Mouse (Mus musculus) hindbrain, embryonic 16.5 days (tissue): ENCODE results near the gene Htr6. TPM values are rescaled to one million over a fixed set of nuclear protein-coding genes. Genes with fewer than 3 reads are reported as not detected.

ENCODE experiments used
- ATAC-seq: fragments of 200-750 bp; cut with Nextera tagmentation; 2 replicates; pipeline ENCODE4 v1.8.0; 2017; ENCODE audit warnings: moderate TSS enrichment, moderate library complexity
- H3K27ac ChIP-seq: fragments of 300-500 bp; sonication (generic); 2 replicates; pipeline ENCODE4 v1.5.1; 2014; ENCODE audit warnings: low read depth, mild to moderate bottlenecking, control low read depth, low read length, moderate library complexity
- H3K27me3 ChIP-seq: fragments of 300-500 bp; sonication (generic); replicated peaks from 2 replicates; pipeline ENCODE4 v1.6.1; 2014; ENCODE audit warnings: low read length; ENCODE audit not compliant: control insufficient read depth, insufficient read depth
- H3K36me3 ChIP-seq: fragments of 300-500 bp; sonication (generic); 2 replicates; pipeline ENCODE4 v1.6.1; 2014; ENCODE audit warnings: mild to moderate bottlenecking, low read length, moderate library complexity, mixed read lengths; ENCODE audit not compliant: control insufficient read depth, insufficient read depth
- H3K4me1 ChIP-seq: fragments of 300-500 bp; sonication (generic); 2 replicates; pipeline ENCODE4 v1.6.1; 2014; ENCODE audit warnings: low read depth, low read length; ENCODE audit not compliant: control insufficient read depth, insufficient read depth
- H3K4me2 ChIP-seq: fragments of 300-500 bp; sonication (generic); 2 replicates; pipeline ENCODE4 v1.6.1; 2014; ENCODE audit warnings: mild to moderate bottlenecking, low read length, control low read depth, moderate library complexity
- H3K4me3 ChIP-seq: fragments of 300-500 bp; sonication (generic); 2 replicates; pipeline ENCODE4 v1.5.1; 2014; ENCODE audit warnings: mild to moderate bottlenecking, low read length, control low read depth, moderate library complexity
- H3K9ac ChIP-seq: fragments of 300-500 bp; sonication (generic); 2 replicates; pipeline ENCODE4 v1.6.1; 2014; ENCODE audit warnings: low read depth, mild to moderate bottlenecking, control low read depth, low read length, moderate library complexity
- H3K9me3 ChIP-seq: fragments of 300-500 bp; sonication (generic); 2 replicates; pipeline ENCODE4 v1.6.1; 2014; ENCODE audit warnings: mild to moderate bottlenecking, low read length, moderate library complexity; ENCODE audit not compliant: control insufficient read depth
- WGBS: fragments of 180-500 bp; shearing (Covaris S2); extraction: QIAGEN DNeasy Blood & Tissue Kit; methylation state at CpG from one replicate; pipeline ENCODE4 v1.1.7; 2014; 5-methylcytosine and 5-hydroxymethylcytosine counted together
- polyA plus RNA-seq: library from polyadenylated mRNA; unstranded; fragments of >200 nt; fragmentation: Nextera tagmentation; extraction: Ambion mirVana; gene quantifications from 2 replicates; pipeline ENCODE4 v1.2.1, GENCODE M21; 2015

Htr6 gene
- polyA plus RNA-seq, 1 experiment from 2014 or later = 0.66 TPM

GRCm38 (mm10) chr4:139079439-139079838, 4.1 kb upstream of the Htr6 start:
- no peak overlapping the region for H3K27ac ChIP-seq
- ATAC-seq = no peak
- 65% methylated on average over 11 of the region's 11 CpGs for WGBS

GRCm38 (mm10) chr4:139078726-139079125, 3.4 kb upstream of the Htr6 start:
- H3K4me3 ChIP-seq = no peak overlapping the region
- H3K9me3 ChIP-seq = no peaks in the 10 kb centered on the region
- no peak for ATAC-seq
- H3K27me3 ChIP-seq = peaks cover 27% of the 10 kb centered on the region
- no peak overlapping the region for H3K27ac ChIP-seq
- peaks cover 41% of the 10 kb centered on the region for H3K4me1 ChIP-seq
- no peaks in the 10 kb centered on the region for H3K36me3 ChIP-seq
- 17% methylated on average over 4 of the region's 4 CpGs for WGBS
- no peak overlapping the region for H3K9ac ChIP-seq
- H3K4me2 ChIP-seq = no peak overlapping the region

More at GRCm38 (mm10) chr4:139079439-139079838, 4.1 kb upstream of the Htr6 start:
- Histone ChIP-seq H3K9me3 (no peaks in the 10 kb centered on the region), H3K4me2 (no peak overlapping the region), H3K4me3 (no peak overlapping the region), H3K9ac (no peak overlapping the region), H3K36me3 (no peaks in the 10 kb centered on the region), H3K4me1 (peaks cover 36% of the 10 kb centered on the region), H3K27me3 (peaks cover 20% of the 10 kb centered on the region)

- Histone ChIP-seq H3K4me2 (no peak overlapping the region), H3K9ac (no peak overlapping the region), H3K27me3 (peaks cover 32% of the 10 kb centered on the region), H3K36me3 (no peaks in the 10 kb centered on the region), H3K4me3 (no peak overlapping the region), H3K4me1 (peaks cover 37% of the 10 kb centered on the region), H3K9me3 (no peaks in the 10 kb centered on the region), H3K27ac (no peak overlapping the region)
- ATAC-seq = no peak
- 35% methylated on average over 2 of the region's 2 CpGs for WGBS
Measured at GRCm38 (mm10) chr4:139078313-139078712, 2.9 kb upstream of the Htr6 start.

- no peak overlapping the region for H3K27ac ChIP-seq
- H3K4me3 ChIP-seq = peak overlapping the region; percentile 71
- no peak overlapping the region for H3K9ac ChIP-seq
- H3K9me3 ChIP-seq = no peaks in the 10 kb centered on the region
- peaks cover 38% of the 10 kb centered on the region for H3K27me3 ChIP-seq
- peaks cover 21% of the 10 kb centered on the region for H3K4me1 ChIP-seq
- peak overlapping the region; percentile 94 for H3K4me2 ChIP-seq
- 20% methylated on average over 5 of the region's 5 CpGs for WGBS
- no peaks in the 10 kb centered on the region for H3K36me3 ChIP-seq
- ATAC-seq = no peak
Measured at GRCm38 (mm10) chr4:139075915-139076314, 545 bp upstream of the Htr6 start.

GRCm38 (mm10) chr4:139074060-139074459, 1.3 kb downstream of the Htr6 start:
- H3K27me3 ChIP-seq = peaks cover 38% of the 10 kb centered on the region
- no peaks in the 10 kb centered on the region for H3K36me3 ChIP-seq
- H3K4me1 ChIP-seq = peaks cover 20% of the 10 kb centered on the region
- peak overlapping the region; percentile 50 for H3K9ac ChIP-seq
- H3K9me3 ChIP-seq = no peaks in the 10 kb centered on the region
- ATAC-seq = 0 out of 2 replicates have a peak, but pooled peaks have one; percentile 12
- peak overlapping the region; percentile 94 for H3K4me2 ChIP-seq
- WGBS = 14% methylated on average over 29 of the region's 29 CpGs
- peak overlapping the region; percentile 71 for H3K4me3 ChIP-seq
- H3K27ac ChIP-seq = no peak overlapping the region

GRCm38 (mm10) chr4:139068287-139068686, 7.1 kb downstream of the Htr6 start:
- H3K27me3 ChIP-seq = peaks cover 9% of the 10 kb centered on the region
- H3K27ac ChIP-seq = no peak overlapping the region
- no peak overlapping the region for H3K4me3 ChIP-seq
- no peaks in the 10 kb centered on the region for H3K4me1 ChIP-seq
- no peak for ATAC-seq
- H3K9ac ChIP-seq = no peak overlapping the region
- no peak overlapping the region for H3K4me2 ChIP-seq
- no peaks in the 10 kb centered on the region for H3K36me3 ChIP-seq
- 0 out of 2 replicates have a peak, but pooled peaks cover 2% of the 10 kb centered on the region for H3K9me3 ChIP-seq
- 28% methylated on average over 4 of the region's 4 CpGs for WGBS

- Histone ChIP-seq H3K36me3 (no peaks in the 10 kb centered on the region), H3K4me3 (no peak overlapping the region), H3K27me3 (peaks cover 3% of the 10 kb centered on the region; the same call in 1 of the 2 replicates), H3K9me3 (0 out of 2 replicates have a peak, but pooled peaks cover 2% of the 10 kb centered on the region), H3K9ac (no peak overlapping the region), H3K4me1 (no peaks in the 10 kb centered on the region), H3K27ac (no peak overlapping the region), H3K4me2 (no peak overlapping the region)
- WGBS = 91% methylated on average over 5 of the region's 5 CpGs
- ATAC-seq = no peak
Measured at GRCm38 (mm10) chr4:139064831-139065230, 10.5 kb downstream of the Htr6 start.

- H3K4me3 ChIP-seq = no peak overlapping the region
- no peaks in the 10 kb centered on the region for H3K36me3 ChIP-seq
- peaks cover 9% of the 10 kb centered on the region for H3K27me3 ChIP-seq
- peaks cover 9% of the 10 kb centered on the region for H3K4me1 ChIP-seq
- H3K4me2 ChIP-seq = no peak overlapping the region
- no peak overlapping the region for H3K9ac ChIP-seq
- H3K27ac ChIP-seq = no peak overlapping the region
- H3K9me3 ChIP-seq = no peaks in the 10 kb centered on the region
- ATAC-seq = no peak
- 9% methylated on average over 7 of the region's 7 CpGs for WGBS
Measured at GRCm38 (mm10) chr4:139059569-139059968, 15.8 kb downstream of the Htr6 start.

- H3K36me3 ChIP-seq = no peaks in the 10 kb centered on the region
- no peak overlapping the region for H3K9ac ChIP-seq
- H3K4me3 ChIP-seq = no peak overlapping the region
- H3K27me3 ChIP-seq = peaks cover 9% of the 10 kb centered on the region
- peaks cover 17% of the 10 kb centered on the region for H3K4me1 ChIP-seq
- no peaks in the 10 kb centered on the region for H3K9me3 ChIP-seq
- 87% methylated on average over 5 of the region's 5 CpGs for WGBS
- no peak overlapping the region for H3K27ac ChIP-seq
- H3K4me2 ChIP-seq = no peak overlapping the region
- ATAC-seq = no peak
Measured at GRCm38 (mm10) chr4:139058029-139058428, 17.3 kb downstream of the Htr6 start.

GRCm38 (mm10) chr4:139057291-139057690, 18.1 kb downstream of the Htr6 start:
- H3K9ac ChIP-seq = no peak overlapping the region
- no peak overlapping the region for H3K4me3 ChIP-seq
- peaks cover 20% of the 10 kb centered on the region for H3K4me1 ChIP-seq
- 68% methylated on average over 5 of the region's 5 CpGs for WGBS
- H3K4me2 ChIP-seq = no peak overlapping the region
- peaks cover 9% of the 10 kb centered on the region for H3K27me3 ChIP-seq
- no peak overlapping the region for H3K27ac ChIP-seq
- no peaks in the 10 kb centered on the region for H3K9me3 ChIP-seq
- no peak for ATAC-seq
- H3K36me3 ChIP-seq = no peaks in the 10 kb centered on the region
